Mouse (Mus musculus) CD8-positive naive resting alpha-beta T cell, adult 2 months (primary cell): ENCODE measurements around the gene Armh2.

Source experiments
- DNase-seq, 2 experiments: peaks; one replicate each; pipeline ENCODE4 v3.0.0; 2022; ENCODE audit warnings: low read depth in 2 of 2, low spot score in 2 of 2

The Armh2 gene

DNA sequence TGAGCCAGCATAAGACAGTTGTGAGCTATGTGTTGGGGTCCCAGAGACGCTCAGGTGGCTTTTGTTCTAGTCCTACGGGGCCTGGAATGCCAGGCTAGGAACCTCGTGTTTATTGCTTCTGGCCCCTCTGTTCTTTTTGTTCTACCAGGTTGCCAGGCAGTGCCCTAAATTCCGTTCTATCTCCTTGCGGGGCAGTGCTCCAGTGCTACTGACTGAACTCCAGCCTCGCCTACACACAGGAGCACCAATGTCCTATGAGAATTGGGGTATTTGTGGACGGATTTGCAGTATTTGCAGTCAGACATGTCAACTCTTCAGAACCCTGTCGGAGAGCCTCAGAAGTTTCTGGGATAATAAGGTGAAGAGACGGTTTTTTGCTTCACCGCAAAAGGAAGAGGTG lies at the start of gene Armh2:
TSS of gene Armh2 (plus strand) at position 205 of the 400 bp plus-strand sequence.
- DNase-seq: no peak

DNA sequence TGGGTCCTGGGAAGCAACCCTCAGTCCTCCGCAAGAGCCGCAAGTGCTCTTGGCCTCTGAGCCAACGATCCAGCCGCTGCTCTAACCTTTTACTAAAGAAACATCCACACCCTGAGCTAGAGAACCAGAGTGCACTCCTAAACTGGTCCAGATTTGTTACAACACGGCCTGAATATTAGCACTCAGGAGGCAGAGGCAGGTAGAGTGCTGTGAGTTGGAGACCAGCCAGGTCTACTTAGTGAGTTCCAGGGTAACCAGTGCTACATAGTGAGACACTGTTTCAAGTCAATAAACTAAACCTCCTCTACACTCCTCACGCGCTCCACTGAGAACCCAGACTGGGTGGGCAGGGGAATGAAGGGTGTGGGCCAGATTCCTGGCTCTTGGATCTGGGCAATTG lies 47.7 kb upstream of the Armh2 start:
- DNase-seq: no peak

DNA sequence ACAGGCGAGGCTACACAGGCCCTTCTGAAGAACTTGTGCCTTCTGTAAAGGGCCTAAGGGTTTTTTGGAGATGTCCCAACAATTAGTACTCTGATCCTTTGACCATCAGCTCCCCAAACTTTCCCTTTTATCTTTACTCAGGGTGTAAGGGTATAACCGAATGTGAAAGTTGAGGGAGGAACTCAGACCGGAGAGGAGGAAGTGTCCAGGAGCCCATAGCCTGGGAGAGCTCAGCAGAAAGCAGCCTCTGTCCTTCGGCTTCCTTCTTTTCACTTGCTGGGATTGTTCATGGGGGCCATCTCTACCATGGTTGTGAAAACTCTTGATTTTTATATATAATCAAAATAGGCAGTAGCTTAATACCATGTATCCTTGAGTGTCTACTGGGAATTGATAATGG lies 42.3 kb upstream of the Armh2 start:
- DNase-seq: no peak

DNA sequence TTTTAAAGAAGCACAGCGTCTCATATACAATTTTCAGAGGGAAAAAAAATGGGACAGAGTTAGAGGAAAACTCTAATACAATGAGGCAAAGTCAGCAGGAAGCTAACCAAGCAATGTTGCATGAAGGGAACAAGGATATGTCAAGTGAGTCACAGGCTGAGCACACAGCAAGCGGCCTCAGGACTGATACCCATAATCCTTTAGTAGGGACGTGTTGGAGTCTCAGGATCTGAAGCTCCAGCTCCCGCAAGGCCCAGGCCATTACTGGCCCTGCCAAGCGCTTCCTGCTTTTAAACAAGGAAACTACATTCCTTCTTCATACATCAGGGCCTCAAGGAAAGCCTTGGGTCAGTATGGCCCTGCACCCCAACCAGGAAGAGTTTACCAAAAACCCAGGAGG lies 38.9 kb upstream of the Armh2 start:
- DNase-seq: no peak

DNA sequence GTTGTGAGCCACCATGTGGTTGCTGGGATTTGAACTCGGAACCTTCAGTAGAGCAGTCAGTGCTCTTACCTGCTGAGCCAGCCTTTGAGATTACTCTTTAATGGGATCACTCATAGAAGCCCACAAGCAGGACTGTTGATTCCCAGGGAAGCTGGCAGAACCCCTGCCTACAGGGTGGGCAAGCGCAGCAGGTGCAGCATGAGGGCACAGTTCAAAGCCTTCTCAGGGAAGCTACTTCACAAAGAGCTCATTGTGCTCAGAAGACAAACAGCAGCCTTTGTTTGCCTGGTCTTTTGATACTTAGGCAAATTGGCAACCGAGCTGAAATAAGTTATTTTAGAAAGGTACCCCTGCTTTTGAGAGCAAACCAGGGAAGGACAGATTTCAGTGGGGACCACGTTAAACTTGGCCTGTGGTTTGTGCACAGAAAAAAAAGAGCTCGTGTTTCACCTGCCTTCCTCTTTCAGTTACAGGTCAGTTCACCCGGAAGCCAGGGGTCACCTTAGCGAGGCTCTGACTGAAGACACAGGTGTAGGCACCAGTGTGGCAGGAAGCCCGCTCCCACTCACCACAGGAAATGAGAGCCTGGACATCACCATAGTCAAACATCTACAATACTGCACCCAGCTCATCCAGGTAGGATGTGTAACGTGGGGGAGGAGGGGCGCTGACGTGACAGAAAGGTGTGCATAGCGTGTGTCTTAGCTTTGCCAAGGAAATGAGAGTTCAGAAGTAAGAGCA lies 31.2 kb upstream of the Armh2 start:
- no peak for DNase-seq

DNA sequence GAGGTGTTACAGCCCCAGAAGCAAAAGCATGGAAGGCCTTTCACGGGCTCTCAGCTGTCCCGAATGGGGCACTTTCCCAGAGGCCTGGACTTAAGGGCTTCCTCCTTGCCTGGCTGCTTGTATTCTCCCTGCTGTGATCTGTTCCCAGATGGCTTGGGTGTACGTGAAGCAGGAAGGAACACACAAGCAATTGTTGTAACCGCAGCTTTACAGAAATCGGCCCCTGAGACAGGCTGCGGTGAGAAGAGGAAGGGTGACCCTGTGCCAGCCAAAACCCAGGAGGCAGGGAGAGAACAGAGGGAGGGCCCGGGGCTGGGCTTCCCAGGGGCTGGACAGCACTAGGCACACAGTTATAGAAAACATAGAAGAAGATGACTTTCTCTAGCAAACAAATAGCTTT lies 30.1 kb upstream of the Armh2 start:
- DNase-seq: no peak

DNA sequence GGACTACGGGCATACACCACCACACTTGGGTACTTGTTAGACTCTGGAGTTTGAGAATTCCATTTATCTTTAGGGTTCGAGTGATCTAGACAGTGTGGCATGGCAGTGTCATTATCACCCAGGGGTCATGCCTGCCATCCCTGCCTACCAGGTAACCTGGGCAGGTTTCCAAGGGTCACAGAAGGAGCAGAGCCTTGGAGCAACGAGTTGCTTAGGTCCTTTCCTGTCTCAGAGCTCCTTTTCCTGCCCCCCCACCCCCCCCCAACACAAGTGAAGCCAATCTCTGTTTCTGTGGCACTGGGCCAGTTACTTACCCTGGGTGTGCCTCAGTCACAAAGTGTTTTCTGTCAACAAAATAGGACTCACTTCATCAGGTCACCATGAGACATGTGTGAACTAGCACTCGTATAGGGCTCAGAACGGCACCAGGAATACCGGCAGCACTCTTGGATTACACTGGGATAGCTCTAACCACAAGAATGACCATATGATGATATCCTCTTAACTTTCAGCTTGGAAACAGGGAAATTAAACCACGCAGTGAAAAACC lies 28.4 kb upstream of the Armh2 start:
- no peak for DNase-seq

DNA sequence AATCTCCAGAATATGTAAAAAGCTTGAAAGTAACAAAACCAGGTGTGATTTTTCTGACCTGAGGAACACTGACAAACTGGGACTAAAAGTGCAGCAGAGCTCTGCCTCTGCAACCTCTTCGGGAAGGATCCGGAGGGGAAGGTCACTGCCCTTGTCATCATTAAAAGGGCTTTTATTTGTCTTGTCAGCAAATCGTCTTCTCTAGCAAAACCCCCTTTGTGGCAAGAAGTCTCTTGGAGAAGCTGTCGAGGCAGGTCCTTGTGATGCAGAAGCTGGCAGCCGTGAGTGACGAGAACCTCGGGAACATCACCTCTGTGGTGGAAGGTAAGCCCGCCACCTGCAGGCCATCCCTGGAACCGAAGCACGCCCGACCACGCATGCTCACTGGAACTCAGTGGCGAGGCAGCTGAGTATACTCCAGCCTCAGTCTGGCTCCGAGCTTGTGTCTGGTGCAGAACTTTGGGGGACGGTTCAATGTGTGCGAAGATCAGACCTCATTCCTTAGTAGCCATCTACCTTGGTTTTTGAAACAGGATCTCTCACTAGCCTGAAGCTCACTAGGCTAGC lies 27.5 kb upstream of the Armh2 start:
- peak; percentile 32 to 55 for DNase-seq

DNA sequence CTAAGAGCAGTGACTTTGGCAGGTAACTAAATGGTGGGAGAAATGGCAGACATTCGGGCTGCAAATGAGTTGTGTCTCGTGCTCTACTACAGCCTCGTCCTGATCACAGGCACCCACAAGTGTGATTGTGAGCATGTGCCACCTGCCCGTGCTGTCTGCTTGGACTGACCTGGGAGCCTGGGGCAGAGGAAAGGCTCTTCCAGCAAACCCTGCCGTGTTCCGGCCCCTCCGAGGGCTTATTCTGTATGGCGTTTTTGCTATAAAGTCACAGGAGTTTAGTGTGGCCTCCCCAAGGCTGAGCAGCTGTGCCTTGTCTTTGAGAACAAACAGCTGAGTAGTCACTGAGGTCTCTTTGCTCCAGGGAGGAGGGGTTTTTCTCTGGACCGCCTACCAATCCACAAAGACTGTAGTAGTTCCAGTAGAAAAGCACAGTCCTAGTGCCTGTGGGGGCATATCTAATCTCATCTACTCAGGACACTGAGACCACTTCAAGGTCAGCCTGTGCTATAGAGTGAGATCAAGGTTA lies 26.6 kb upstream of the Armh2 start:
- DNase-seq: no peak

DNA sequence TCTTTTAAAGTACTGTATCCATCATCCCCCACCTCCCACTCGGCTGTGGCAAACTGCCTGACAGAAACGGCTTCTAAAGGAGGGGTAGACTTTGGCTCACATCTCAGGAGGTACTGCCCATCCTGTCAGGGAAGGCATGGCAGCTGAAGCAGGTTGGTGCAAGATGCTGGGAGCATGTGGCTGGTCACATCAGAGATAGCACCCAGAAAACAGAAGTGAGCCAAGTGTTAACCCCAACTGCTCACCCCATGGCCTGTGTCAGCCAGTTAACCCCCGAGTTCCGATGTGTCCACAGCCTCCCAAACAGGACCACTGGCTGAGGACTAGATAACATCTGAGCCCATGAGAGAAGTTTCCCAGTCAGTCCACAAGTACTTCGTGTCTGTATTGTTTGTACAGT lies 25.4 kb upstream of the Armh2 start:
- DNase-seq: no peak

DNA sequence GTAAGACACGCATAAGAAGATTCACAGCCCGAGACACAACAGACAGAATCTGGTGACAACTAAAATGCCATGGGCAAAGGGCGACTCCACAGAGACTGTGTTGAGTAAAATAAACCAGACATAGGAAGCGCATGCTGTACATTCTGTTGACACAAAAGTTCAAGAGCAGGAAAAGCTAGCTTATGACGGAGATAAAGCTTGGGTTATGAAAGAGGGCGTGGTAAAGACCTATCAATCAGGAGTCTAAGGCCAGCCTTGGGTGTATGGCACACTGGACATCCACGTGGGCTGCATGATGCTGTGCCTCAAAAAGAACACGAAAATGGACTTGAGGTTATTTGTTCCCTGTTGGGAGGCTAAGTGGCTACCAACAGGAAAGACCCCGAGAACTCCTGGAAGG lies 24.6 kb upstream of the Armh2 start:
- no peak for DNase-seq

DNA sequence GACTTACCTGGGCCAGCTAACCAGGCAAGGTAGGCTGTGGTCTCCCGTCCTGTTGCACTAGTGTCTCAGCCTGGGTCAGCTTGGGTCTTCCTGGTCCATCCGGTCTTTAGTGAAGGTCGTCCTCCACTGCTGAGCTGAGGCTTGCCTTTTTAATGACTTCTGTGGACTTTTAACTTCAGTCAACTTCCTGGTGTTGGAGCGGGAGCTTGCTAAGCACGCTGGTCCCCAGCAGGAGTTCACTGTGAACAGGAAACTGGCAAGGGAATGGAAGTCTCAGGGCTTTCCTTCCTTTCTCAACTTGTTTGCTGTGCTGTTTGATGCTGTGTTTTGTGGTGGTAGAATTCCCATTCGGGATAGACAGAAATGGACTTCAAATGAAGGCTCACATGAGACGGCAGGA lies 23.4 kb upstream of the Armh2 start:
- no peak for DNase-seq

DNA sequence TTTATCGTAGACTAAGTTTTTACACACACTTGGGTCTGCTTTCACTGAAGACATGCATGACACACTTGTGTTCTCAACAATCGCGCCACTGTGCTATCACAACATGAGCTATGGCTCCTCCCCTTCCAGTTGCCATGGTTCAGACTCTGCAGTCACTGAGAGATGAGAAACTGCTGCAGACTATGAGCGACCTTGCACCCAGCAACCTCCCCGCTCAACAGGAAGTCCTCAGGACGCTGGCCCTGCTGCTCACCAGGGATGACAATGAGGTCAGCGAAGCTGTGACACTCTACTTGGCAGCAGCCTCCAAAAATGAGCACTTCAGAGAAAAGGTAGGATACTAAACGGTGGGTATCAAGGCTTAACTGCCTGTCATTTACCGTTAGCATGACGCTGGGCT lies 19.5 kb upstream of the Armh2 start:
- no peak for DNase-seq

DNA sequence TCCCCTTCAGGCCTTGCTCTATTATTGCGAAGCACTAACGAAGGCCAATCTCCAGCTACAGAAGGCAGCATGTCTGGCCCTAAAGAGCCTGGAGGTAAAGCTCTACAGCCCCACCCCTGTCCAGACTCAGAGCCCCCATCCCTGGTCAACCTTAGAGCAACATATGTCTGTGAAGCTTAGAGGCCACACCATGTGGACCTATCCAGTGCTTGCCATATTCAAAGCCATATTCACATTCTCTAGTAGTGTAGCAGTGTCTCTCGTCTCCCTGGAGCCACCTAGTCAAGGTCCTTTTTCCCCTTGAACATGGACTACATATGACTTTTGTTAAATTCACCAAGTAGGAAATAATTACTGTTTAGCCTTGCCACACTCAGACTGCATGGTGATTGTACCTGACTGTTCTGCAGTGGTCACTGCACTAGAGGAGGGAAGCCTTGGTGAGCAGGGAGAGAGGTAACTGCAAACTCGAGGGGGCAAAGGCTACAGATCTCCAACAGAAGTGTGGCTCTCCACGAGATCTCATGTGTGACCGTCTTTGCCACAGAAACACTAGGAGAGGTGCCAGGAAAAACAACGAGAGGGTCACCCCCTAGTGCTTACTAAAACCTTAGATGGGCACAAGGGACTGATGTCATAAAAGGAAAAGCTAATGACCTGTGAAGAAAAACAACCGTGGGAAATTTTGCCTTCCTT lies 17.2 kb upstream of the Armh2 start:
- DNase-seq: no peak

DNA sequence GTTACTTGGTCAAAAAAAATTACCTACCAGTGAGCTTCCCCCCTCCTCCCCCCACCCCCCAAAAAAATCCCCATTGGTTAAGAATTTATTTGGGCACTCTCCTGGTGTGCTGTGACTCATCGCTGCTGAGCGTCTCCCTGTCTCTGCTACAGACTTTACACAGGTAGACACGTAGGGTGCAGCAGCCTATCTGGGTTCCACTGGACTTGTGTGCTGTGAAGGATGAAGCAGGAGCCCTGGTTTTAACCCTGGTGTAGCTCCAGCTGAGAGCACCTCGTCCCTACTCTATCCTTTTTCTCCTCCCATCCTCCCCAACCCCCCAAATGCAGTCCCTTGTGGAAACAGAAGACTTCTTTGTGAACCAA lies 16.7 kb upstream of the Armh2 start:
- no peak for DNase-seq

DNA sequence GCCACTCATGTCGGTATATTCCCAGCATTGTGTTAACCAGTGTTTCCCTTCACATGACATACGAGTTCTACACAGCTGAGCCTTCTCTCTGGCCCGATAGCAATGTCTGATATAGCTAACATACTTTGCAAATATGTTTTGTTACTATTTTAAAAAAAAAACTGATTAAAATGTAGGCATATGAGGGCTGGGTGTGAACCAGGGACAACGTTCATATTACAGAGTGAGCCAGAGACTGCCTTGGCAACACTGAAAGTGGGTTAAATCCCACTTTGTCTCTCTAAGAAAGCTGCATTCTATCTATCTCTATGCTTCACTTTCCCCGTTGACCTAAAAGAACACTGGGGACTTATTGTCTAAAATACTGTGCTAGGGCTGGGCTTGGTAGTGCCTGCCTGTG lies 11.9 kb upstream of the Armh2 start:
- no peak for DNase-seq

DNA sequence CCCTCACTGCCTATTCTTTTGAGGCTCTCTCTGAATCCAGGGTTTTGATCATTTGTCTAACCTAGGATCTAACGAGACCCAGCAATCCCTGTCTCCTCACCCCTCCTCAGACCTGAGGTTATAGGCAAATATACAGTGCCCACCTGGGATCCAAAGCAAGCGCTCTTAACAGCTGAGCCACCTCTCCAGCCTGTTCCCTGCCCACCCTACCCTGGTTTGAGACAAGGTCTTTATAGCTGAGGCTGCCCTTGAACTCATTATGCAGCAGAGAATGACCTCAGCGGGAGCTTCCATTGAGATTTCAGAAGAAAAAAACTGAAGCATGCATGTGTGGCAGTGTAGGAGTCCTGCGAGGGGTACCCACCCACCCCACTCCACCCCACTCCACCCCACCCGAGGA lies 6.5 kb upstream of the Armh2 start:
- DNase-seq: no peak

DNA sequence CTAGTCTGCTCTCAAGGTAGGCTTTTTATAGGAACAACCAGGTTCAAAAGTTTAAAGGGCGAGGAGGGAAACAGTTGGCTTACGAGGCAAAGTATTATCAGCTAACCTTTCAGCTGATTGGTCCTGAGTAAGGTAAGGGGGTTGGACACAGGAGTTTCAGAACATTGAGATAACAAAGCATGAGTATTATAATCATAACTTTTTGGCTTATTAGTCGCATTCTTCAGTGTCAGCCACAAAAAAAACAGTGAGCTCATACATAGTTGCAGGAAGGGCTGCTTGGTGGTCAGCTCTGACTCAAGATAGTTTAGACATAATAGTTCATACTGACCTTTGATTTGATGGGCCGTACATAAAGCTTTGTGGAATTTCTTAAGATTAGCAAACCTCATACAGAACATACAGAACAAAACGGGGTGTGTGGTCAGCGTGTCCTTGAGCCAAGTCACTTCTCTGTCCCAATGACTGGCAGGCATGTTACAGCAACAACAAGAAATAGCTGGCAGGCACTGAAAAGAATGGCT lies 5.4 kb upstream of the Armh2 start:
- DNase-seq: no peak

DNA sequence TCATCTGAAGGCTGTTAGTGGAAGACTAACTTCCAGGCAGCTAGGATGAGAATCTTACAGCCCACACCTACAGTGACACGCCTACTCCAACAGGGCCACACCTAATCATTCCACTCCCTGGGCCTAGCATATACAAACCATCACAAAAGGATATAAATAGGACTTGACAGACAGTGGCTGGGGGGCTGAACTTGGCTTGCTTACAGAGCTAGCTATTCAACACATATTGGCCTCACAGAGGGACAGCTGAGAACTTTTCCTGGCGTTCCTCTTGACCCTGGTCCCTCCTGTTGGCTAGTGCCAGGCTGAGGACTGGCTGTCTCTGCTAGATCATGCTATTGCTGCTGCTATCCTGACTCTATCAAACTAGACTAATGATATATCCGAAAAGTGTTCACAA lies 6.8 kb downstream of the Armh2 start:
- no peak for DNase-seq

DNA sequence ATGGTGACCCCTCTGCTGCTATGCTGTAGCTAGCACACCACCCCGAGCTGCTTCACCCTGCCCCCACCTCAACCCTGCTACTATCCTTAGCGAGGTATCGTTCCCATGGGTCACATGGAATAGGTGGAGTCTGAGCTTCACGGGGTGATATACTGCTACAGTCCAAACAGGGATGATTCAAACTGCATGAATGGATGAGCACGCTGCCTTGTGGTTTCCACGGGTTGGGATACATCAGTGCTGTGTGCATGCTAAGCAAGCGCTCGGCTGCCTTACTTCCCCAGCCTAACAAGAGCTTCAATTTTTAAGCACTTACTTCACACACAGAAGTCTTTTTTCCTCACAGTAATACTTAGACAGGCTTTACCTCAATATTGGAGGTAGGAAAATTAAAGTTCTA lies 9.8 kb downstream of the Armh2 start:
- DNase-seq: no peak

DNA sequence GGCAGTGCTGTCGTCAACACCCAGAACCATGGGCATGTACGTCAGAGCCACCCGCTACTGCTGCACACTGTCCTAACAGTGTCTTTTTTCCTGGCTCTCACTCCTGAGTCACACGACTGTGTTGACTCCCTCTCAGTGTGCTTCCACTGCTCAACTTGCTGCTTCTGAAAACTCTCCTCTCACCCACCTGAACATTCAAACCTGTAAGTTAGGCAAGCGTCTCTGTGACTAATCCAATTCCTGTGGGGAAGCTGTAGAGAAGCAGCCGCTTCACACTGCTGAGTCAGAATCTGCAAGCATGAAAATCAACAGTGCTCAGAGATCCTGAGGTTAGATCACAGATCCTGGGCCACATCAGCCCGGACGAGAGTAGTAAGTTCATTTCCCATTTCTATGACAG lies 10.4 kb downstream of the Armh2 start:
- DNase-seq: no peak

DNA sequence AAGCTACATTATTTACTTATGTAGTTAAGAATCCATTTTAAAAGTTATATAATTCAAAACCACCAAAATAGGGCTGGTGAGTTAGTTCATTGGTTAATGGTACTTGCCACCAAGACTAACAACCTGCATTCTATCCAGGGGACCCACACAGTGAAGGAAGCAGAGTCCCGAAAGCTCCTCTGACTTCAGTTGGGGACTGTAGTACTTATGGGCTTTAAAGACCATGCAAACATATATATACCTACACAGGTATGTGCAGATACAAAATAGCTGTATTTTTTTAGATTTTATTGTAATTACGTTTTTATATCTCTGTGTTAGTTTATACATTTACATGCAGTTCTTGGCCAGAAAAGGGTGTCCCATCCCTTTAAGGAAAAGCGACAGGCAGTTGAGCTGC lies 15.7 kb downstream of the Armh2 start:
- no peak for DNase-seq
